Mouse (Mus musculus) kidney, adult 2 months (tissue): ENCODE data around the gene Wdfy3.

Experiments used
- CTCF ChIP-seq: fragments of 200-500 bp; conservative IDR thresholded peaks from 2 replicates; pipeline ENCODE4 v1.5.1; 2011; ENCODE audit warnings: low read depth, mild to moderate bottlenecking, control low read depth, low read length, moderate library complexity, mixed read lengths; ENCODE audit not compliant: insufficient read depth, insufficient read length
- POLR2A ChIP-seq: fragments of 200-500 bp; IDR thresholded peaks from one replicate; pipeline ENCODE4 v1.6.1; 2011; ENCODE audit warnings: low read depth, low read length, control low read depth

DNA sequence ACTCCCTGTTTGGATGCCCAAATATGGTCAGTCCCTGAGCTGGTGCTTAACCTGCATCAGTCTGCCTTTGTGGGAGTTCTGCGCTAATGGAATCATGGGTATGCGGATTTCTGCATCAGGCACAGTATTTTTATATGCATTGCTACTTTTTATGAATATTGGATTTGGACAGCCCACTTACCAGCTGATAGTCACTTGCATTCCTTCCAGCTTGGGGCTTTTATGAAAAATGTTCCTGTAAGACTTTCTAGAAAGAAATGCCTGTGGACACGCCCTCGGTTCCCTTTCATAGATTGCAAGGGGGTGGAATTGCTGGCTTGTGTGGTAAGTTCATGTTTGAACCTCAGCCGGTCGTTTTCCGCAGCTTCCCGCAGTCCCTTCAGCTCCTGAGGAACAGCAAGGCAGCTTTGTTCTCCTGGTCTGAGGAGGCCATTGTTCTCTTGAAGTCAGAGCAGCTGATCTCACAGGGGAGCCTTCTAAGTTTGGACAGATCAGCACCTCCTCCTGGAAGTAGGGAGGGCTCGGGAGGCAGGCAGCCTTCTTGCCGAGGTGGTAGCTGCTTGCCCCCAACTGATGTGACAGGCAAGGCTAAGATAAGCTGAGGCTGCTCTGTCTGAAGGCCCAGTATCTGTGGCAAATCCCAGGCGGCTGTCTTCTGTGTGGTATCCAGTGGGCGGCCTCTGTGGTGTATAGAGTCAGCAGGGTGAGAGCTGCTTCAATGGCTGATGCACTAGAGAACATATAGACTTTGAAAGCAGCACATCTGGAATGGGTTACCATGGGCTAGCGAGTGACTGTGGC is 244.4 kb downstream of the Wdfy3 start:
- no peak for TF ChIP-seq CTCF
- no peak for TF ChIP-seq POLR2A
